Mouse (Mus musculus) testis, adult 2 months (tissue): ENCODE data around the gene Vmn1r220.

Source experiments
- CTCF ChIP-seq: fragments of 200-500 bp; IDR thresholded peaks from 2 replicates; pipeline ENCODE4 v1.5.1; 2012; ENCODE audit warnings: low read depth, mild to moderate bottlenecking, inconsistent platforms, low read length, moderate library complexity; ENCODE audit not compliant: control insufficient read depth, insufficient read depth, insufficient replicate concordance
- POLR2A ChIP-seq: fragments of 200-500 bp; IDR thresholded peaks from 2 replicates; pipeline ENCODE4 v1.6.1; 2012; ENCODE audit warnings: low read depth, mild to moderate bottlenecking, inconsistent platforms, low read length, moderate library complexity; ENCODE audit not compliant: control insufficient read depth

- TF ChIP-seq CTCF, result no peak
- no peak for TF ChIP-seq POLR2A
Observed at GRCm38 (mm10) chr13:23138880-23139279, 48.9 kb downstream of the Vmn1r220 start.
